Mouse (Mus musculus): ENCODE data around the gene Sel1l.

Sel1l gene

GRCm38 (mm10) chr12:91849045-91849467 is at the start of gene Sel1l:
TSS of gene Sel1l (minus strand) at chr12:91849157.
- DNase-seq (ENCODE audit: low spot score in 2 of 2) = peak; percentile 97 to 98

- no peak for DNase-seq (ENCODE audit: low spot score in 2 of 2)
These were observed 43.9 kb upstream of the Sel1l start for GRCm38 (mm10) chr12:91892622-91893560.

- DNase-seq (ENCODE audit: low spot score in 2 of 2) = no peak
These were observed 31.5 kb upstream of the Sel1l start for GRCm38 (mm10) chr12:91880431-91880830.

GRCm38 (mm10) chr12:91878912-91879250 is 29.9 kb upstream of the Sel1l start:
- DNase-seq (ENCODE audit: low spot score in 2 of 2) = no peak

- DNase-seq (ENCODE audit: low spot score in 2 of 2) = no peak
These were observed 29.3 kb upstream of the Sel1l start for GRCm38 (mm10) chr12:91878056-91878911.

GRCm38 (mm10) chr12:91877646-91878045 is 28.7 kb upstream of the Sel1l start:
- DNase-seq (ENCODE audit: low spot score in 2 of 2) = no peak

GRCm38 (mm10) chr12:91870671-91871070 is 21.7 kb upstream of the Sel1l start:
- DNase-seq (ENCODE audit: low spot score in 2 of 2) = no peak

- DNase-seq (ENCODE audit: low spot score in 2 of 2) = no peak
These were observed 20.4 kb upstream of the Sel1l start for GRCm38 (mm10) chr12:91869352-91869751.

- DNase-seq (ENCODE audit: low spot score in 2 of 2) = no peak
These were observed 5.4 kb upstream of the Sel1l start for GRCm38 (mm10) chr12:91854330-91854729.

GRCm38 (mm10) chr12:91848394-91849044 is 438 bp downstream of the Sel1l start:
- no peak for DNase-seq (ENCODE audit: low spot score in 2 of 2)

GRCm38 (mm10) chr12:91846038-91846437 is 2.9 kb downstream of the Sel1l start:
- no peak for DNase-seq (ENCODE audit: low spot score in 2 of 2)

- DNase-seq (ENCODE audit: low spot score in 2 of 2) = no peak
These were observed 3.6 kb downstream of the Sel1l start for GRCm38 (mm10) chr12:91845393-91845792.

GRCm38 (mm10) chr12:91844542-91844941 is 4.4 kb downstream of the Sel1l start:
- DNase-seq (ENCODE audit: low spot score in 2 of 2) = no peak

- no peak for DNase-seq (ENCODE audit: low spot score in 2 of 2)
These were observed 5.1 kb downstream of the Sel1l start for GRCm38 (mm10) chr12:91843888-91844287.

- no peak for DNase-seq (ENCODE audit: low spot score in 2 of 2)
These were observed 7.2 kb downstream of the Sel1l start for GRCm38 (mm10) chr12:91841714-91842113.

GRCm38 (mm10) chr12:91838261-91838660 is 10.7 kb downstream of the Sel1l start:
- DNase-seq (ENCODE audit: low spot score in 2 of 2) = no peak

- DNase-seq (ENCODE audit: low spot score in 2 of 2) = no peak
These were observed 11.4 kb downstream of the Sel1l start for GRCm38 (mm10) chr12:91837401-91838065.

- DNase-seq (ENCODE audit: low spot score in 2 of 2) = no peak
These were observed 15.0 kb downstream of the Sel1l start for GRCm38 (mm10) chr12:91833939-91834333.

- no peak for DNase-seq (ENCODE audit: low spot score in 2 of 2)
These were observed 15.6 kb downstream of the Sel1l start for GRCm38 (mm10) chr12:91833237-91833938.

GRCm38 (mm10) chr12:91831410-91831809 is 17.5 kb downstream of the Sel1l start:
- DNase-seq (ENCODE audit: low spot score in 2 of 2) = no peak

- DNase-seq (ENCODE audit: low spot score in 2 of 2) = no peak
These were observed 28.5 kb downstream of the Sel1l start for GRCm38 (mm10) chr12:91820461-91820860.
